Comparison of ENCODE assay signal across 20 mouse cellular contexts in the genomic region with DNA sequence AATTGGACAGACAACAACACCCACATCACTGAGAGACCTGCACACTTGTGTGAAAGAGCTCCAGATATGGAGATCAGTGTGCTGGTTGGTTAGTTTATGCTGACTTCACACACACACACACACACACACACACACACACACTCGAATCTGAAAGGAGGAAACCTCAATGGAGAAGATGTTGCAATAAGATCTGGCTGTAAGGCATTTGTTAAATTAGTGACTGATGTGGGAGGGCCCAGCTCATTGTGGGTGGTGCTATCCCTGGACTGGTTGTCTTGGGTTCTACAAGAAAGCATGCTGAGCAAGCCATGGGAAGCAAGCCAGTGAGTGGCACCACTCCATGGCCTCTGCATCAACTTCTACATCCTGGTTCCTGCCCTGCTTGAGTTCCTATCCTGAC.
"Had no signal": no experiment of that assay in that cellular context is flagged by ENCODE, and none has a peak within 500 bp of the region (broad histone marks: within the 10 kb centered on the region; RNA-seq: fewer than 3 reads in every experiment).

No protein-coding gene starts in this region.

- H3K4me2 ChIP-seq: liver, embryonic 11.5 days; midbrain, embryonic 12.5 days; midbrain, embryonic 15.5 days; neural tube, embryonic 12.5 days; neural tube, embryonic 15.5 days had no signal

- ATAC-seq: intestine, embryonic 16.5 days; midbrain, embryonic 15.5 days had no signal

- DNase-seq: kidney, adult 18-20 months; kidney, adult 9 months; kidney, postnatal 14 days; layer of hippocampus, adult 9-11 months; lung, adult 2 months; lung, postnatal 4 days; right cerebral cortex, adult 18-20 months; right cerebral cortex, postnatal 25 days; thymus, adult 18-20 months; thymus, postnatal 14 days; thymus, postnatal 4 days had no signal

- H3K4me3 ChIP-seq: layer of hippocampus, adult 2 months; left cerebral cortex, adult 2 months; midbrain, embryonic 12.5 days; midbrain, embryonic 15.5 days; neural tube, embryonic 12.5 days; neural tube, embryonic 15.5 days had no signal

- H3K36me3 ChIP-seq: midbrain, embryonic 12.5 days; midbrain, embryonic 15.5 days; neural tube, embryonic 12.5 days; neural tube, embryonic 15.5 days had no signal

- H3K9ac ChIP-seq: liver, embryonic 14.5 days; midbrain, embryonic 12.5 days; midbrain, embryonic 15.5 days; neural tube, embryonic 12.5 days; neural tube, embryonic 15.5 days had no signal

- H3K9me3 ChIP-seq: midbrain, embryonic 12.5 days; midbrain, embryonic 15.5 days; neural tube, embryonic 12.5 days; neural tube, embryonic 15.5 days had no signal

- H3K27ac ChIP-seq: layer of hippocampus, adult 2 months; left cerebral cortex, adult 2 months; liver, embryonic 14.5 days; midbrain, embryonic 12.5 days; midbrain, embryonic 15.5 days; neural tube, embryonic 12.5 days; neural tube, embryonic 15.5 days had no signal
